Mouse (Mus musculus) liver (tissue): ENCODE measurements at regions not wholly inside any gene's neighbourhood (a gene's known extent, or its start where the extent isn't known, plus 50 kb on each side); places are given as distances from the start of the nearest gene placed in this dataset.
A peak's percentile ranks its signal among the peaks of the same experiment; 100 is the strongest.

Experiments
- DNase-seq: peaks from one replicate; pipeline ENCODE4 v3.0.0-alpha.2; 2020; ENCODE audit warnings: mixed read lengths

- DNase-seq, result peak; percentile 44
Measured at GRCm38 (mm10) chr4:32153356-32153755, 85.2 kb upstream of the Bach2 start.

- no peak for DNase-seq
Measured at GRCm38 (mm10) chr4:32156965-32157364, 81.6 kb upstream of the Bach2 start.

- DNase-seq, result no peak
Measured at GRCm38 (mm10) chr4:32158451-32158850, 80.2 kb upstream of the Bach2 start.

GRCm38 (mm10) chr4:32158886-32159285 is 79.7 kb upstream of the Bach2 start:
- no peak for DNase-seq

- DNase-seq, result no peak
Measured at GRCm38 (mm10) chr4:32160815-32161214, 77.8 kb upstream of the Bach2 start.

- no peak for DNase-seq
Measured at GRCm38 (mm10) chr4:32161871-32162656, 76.5 kb upstream of the Bach2 start.

GRCm38 (mm10) chr4:32162694-32163240 is 75.8 kb upstream of the Bach2 start:
- DNase-seq, result no peak

GRCm38 (mm10) chr4:32164081-32164641 is 74.4 kb upstream of the Bach2 start:
- DNase-seq, result no peak

- no peak for DNase-seq
Measured at GRCm38 (mm10) chr4:32164736-32165241, 73.8 kb upstream of the Bach2 start.

GRCm38 (mm10) chr4:32165918-32166528 is 72.6 kb upstream of the Bach2 start:
- DNase-seq, result no peak

- DNase-seq, result no peak
Measured at GRCm38 (mm10) chr4:32167151-32167550, 71.5 kb upstream of the Bach2 start.

- DNase-seq, result no peak
Measured at GRCm38 (mm10) chr4:32170106-32170459, 68.5 kb upstream of the Bach2 start.

GRCm38 (mm10) chr4:32170460-32171192 is 68.0 kb upstream of the Bach2 start:
- DNase-seq, result peak; percentile 85

GRCm38 (mm10) chr4:32171291-32171690 is 67.3 kb upstream of the Bach2 start:
- DNase-seq, result no peak

GRCm38 (mm10) chr4:32172992-32173391 is 65.6 kb upstream of the Bach2 start:
- peak; percentile 33 for DNase-seq

GRCm38 (mm10) chr4:32174771-32175170 is 63.8 kb upstream of the Bach2 start:
- no peak for DNase-seq

GRCm38 (mm10) chr4:32175231-32175630 is 63.4 kb upstream of the Bach2 start:
- DNase-seq, result no peak

- no peak for DNase-seq
Measured at GRCm38 (mm10) chr4:32175853-32176448, 62.7 kb upstream of the Bach2 start.

GRCm38 (mm10) chr4:32176449-32177135 is 62.0 kb upstream of the Bach2 start:
- no peak for DNase-seq

- peak; percentile 41 for DNase-seq
Measured at GRCm38 (mm10) chr4:32177933-32178639, 60.5 kb upstream of the Bach2 start.

GRCm38 (mm10) chr4:32179707-32180241 is 58.8 kb upstream of the Bach2 start:
- DNase-seq, result no peak
